Mouse (Mus musculus): ENCODE measurements around the gene Parva. TPM values are rescaled to one million over a fixed set of nuclear protein-coding genes. Genes with fewer than 3 reads are reported as not detected.

The Parva gene
- polyA plus RNA-seq, 1 experiment from 2014 or later, result 24.6 TPM

DNA sequence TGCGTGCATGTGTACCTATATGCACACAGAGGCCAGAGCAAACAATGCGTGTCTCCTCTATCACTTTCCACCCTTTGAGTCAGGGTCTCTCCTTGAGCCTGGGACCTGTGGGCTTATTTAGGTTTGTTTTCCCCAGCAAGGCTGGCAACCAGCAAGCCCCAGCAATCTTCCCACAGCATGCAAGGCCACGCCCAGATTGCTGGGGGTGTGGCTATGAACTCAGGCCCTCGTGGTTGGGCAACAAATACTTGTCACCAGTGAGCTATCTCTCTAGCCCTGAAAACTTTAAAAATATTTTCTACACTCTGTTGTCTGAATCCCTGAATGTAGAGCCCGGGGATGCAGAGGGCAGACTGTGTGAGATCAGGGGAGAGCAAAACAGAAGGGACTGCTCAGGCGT, 154.3 kb downstream of the Parva start:
- ATAC-seq (ENCODE audit: low FRiP score, low TSS enrichment) (no peak), DNase-seq (no peak)
- H3K27me3 ChIP-seq (ENCODE audit: control insufficient read depth, insufficient read depth, low read length), result no peaks in the 10 kb centered on the region
- H3K9me3 ChIP-seq (ENCODE audit: control insufficient read depth, low read length), result no peaks in the 10 kb centered on the region
- H3K36me3 ChIP-seq (ENCODE audit: control insufficient read depth, insufficient read depth, low read length), result no peaks in the 10 kb centered on the region
- no peak overlapping the region for H3K9ac ChIP-seq (replicated peaks; ENCODE audit: low read length)
- no peaks in the 10 kb centered on the region for H3K4me1 ChIP-seq (ENCODE audit: control insufficient read depth, insufficient read depth, low read length)
- H3K4me3 ChIP-seq (replicated peaks; ENCODE audit: low read depth, low read length), result no peak overlapping the region
- no peak overlapping the region for H3K4me2 ChIP-seq (ENCODE audit: low read length)
- 85% methylated on average over 6 of the region's 6 CpGs for WGBS
- no peak overlapping the region for H3K27ac ChIP-seq (replicated peaks; ENCODE audit: low read depth, low read length)

DNA sequence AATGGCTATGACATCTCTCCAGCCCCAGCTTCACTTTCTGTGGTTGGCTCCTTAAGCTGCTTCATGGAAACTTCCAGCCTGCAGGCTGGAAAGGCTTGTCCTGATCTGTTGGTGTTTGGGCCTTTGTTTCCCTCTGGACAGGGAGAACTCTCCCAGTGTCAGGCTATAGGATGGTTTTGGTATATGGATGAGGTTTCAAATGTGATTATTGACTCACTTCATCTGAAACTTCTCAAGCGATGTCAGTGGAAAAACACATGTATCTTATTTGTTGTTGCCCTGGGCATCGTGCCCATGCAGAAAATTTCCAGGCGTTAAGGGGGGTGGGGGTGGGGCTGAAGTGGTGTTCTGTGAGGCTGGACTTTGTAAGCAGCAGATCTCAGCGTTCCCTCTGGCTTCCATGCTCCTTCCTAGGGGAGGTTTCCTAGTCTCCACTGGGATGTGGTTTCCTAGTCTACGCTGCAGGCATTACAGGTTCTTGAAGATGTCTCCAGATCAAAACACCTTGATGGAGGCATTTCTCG, 155.6 kb downstream of the Parva start:
- DNase-seq, result no peak
- 84% methylated on average over 6 of the region's 6 CpGs for WGBS
- no peak for ATAC-seq (ENCODE audit: low FRiP score, low TSS enrichment)
- no peaks in the 10 kb centered on the region for H3K9me3 ChIP-seq (ENCODE audit: control insufficient read depth, low read length)
- no peak overlapping the region for H3K4me3 ChIP-seq (replicated peaks; ENCODE audit: low read depth, low read length)
- H3K27ac ChIP-seq (replicated peaks; ENCODE audit: low read depth, low read length), result no peak overlapping the region
- no peaks in the 10 kb centered on the region for H3K27me3 ChIP-seq (ENCODE audit: control insufficient read depth, insufficient read depth, low read length)
- H3K9ac ChIP-seq (replicated peaks; ENCODE audit: low read length), result no peak overlapping the region
- H3K4me2 ChIP-seq (ENCODE audit: low read length), result no peak overlapping the region
- no peaks in the 10 kb centered on the region for H3K4me1 ChIP-seq (ENCODE audit: control insufficient read depth, insufficient read depth, low read length)
- H3K36me3 ChIP-seq (ENCODE audit: control insufficient read depth, insufficient read depth, low read length), result no peaks in the 10 kb centered on the region

DNA sequence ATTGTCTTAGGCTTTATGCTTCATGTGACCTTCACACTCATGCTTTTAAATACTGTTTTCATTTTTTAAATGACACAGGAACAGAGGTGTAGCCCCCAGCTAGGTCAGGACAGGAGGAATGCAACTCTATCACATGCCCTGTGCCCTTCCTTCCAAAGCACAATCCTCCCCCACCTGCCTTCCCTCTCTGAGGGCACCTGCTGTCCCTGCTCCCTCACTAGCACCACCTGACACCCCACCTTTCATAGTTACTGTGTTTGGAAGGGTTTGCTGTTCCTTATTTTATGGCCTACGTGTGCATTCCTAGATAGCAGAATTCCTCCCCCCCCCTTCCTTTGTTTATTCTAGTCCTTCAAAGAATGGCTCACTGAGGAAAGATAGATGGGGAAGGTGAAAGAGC, 160.1 kb downstream of the Parva start:
- Histone ChIP-seq H3K27me3 (ENCODE audit: control insufficient read depth, insufficient read depth, low read length) (no peaks in the 10 kb centered on the region), H3K36me3 (ENCODE audit: control insufficient read depth, insufficient read depth, low read length) (no peaks in the 10 kb centered on the region), H3K4me1 (ENCODE audit: control insufficient read depth, insufficient read depth, low read length) (0 out of 2 replicates have a peak, but pooled peaks cover 6% of the 10 kb centered on the region), H3K9me3 (ENCODE audit: control insufficient read depth, low read length) (no peaks in the 10 kb centered on the region), H3K4me3 (replicated peaks; ENCODE audit: low read depth, low read length) (no peak overlapping the region), H3K9ac (replicated peaks; ENCODE audit: low read length) (no peak overlapping the region), H3K27ac (replicated peaks; ENCODE audit: low read depth, low read length) (no peak overlapping the region), H3K4me2 (ENCODE audit: low read length) (no peak overlapping the region)
- 80% methylated on average over 1 of the region's 1 CpGs for WGBS
- ATAC-seq (ENCODE audit: low FRiP score, low TSS enrichment) (no peak), DNase-seq (no peak)

DNA sequence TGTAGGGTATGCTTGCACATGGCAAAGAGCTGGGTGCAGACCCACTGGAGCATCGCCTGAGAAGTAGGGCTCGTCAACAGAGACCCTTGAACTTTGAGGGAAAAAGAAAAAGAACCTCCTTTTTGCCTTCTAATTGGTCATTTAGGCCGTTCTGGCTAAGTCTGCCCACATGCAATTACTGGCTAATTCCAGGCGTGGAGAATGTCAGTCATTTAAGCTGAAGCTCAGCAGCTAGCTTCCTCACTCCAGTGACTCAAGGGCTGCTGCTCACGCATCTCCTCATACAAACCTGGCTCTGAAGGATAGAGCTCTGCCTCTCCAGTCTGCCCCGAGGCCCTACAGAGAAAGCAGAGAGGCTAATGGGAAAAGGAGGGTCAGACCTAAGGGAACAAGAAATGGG, 162.2 kb downstream of the Parva start:
- no peak overlapping the region for H3K4me2 ChIP-seq (ENCODE audit: low read length)
- ATAC-seq (ENCODE audit: low FRiP score, low TSS enrichment) (no peak), DNase-seq (peak; percentile 20)
- 60% methylated on average over 6 of the region's 6 CpGs for WGBS
- H3K9ac ChIP-seq (replicated peaks; ENCODE audit: low read length), result no peak overlapping the region
- H3K9me3 ChIP-seq (ENCODE audit: control insufficient read depth, low read length), result no peaks in the 10 kb centered on the region
- H3K4me3 ChIP-seq (replicated peaks; ENCODE audit: low read depth, low read length), result no peak overlapping the region
- H3K27me3 ChIP-seq (ENCODE audit: control insufficient read depth, insufficient read depth, low read length), result no peaks in the 10 kb centered on the region
- 0 out of 2 replicates have a peak, but pooled peaks cover 8% of the 10 kb centered on the region for H3K4me1 ChIP-seq (ENCODE audit: control insufficient read depth, insufficient read depth, low read length)
- H3K27ac ChIP-seq (replicated peaks; ENCODE audit: low read depth, low read length), result no peak overlapping the region
- H3K36me3 ChIP-seq (ENCODE audit: control insufficient read depth, insufficient read depth, low read length), result no peaks in the 10 kb centered on the region

DNA sequence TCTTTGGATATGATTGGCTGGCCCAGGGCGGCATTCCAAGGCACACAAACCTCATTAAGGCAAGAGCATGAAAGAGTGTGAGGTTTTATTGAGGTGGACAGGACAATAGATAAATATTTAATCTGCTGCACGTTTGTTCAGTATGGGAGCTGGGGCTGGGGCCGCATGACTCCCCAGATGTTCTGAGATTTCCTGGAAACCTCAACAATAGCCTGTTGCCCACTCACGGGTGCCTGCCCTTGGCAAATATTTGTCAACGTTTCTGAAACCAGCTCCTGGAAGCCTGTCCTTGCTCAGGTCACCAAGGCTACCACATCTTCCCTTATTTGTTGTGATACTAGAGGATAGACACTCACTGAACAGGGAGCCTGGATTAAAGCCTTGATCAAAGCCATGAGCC, 166.3 kb downstream of the Parva start:
- Histone ChIP-seq H3K4me1 (ENCODE audit: control insufficient read depth, insufficient read depth, low read length) (0 out of 2 replicates have a peak, but pooled peaks cover 8% of the 10 kb centered on the region), H3K4me2 (ENCODE audit: low read length) (no peak overlapping the region), H3K9ac (replicated peaks; ENCODE audit: low read length) (no peak overlapping the region), H3K27me3 (ENCODE audit: control insufficient read depth, insufficient read depth, low read length) (no peaks in the 10 kb centered on the region), H3K9me3 (ENCODE audit: control insufficient read depth, low read length) (no peaks in the 10 kb centered on the region), H3K4me3 (replicated peaks; ENCODE audit: low read depth, low read length) (no peak overlapping the region), H3K36me3 (ENCODE audit: control insufficient read depth, insufficient read depth, low read length) (no peaks in the 10 kb centered on the region), H3K27ac (replicated peaks; ENCODE audit: low read depth, low read length) (no peak overlapping the region)
- WGBS, result 67% methylated on average over 5 of the region's 5 CpGs
- DNase-seq (no peak), ATAC-seq (ENCODE audit: low FRiP score, low TSS enrichment) (no peak)

DNA sequence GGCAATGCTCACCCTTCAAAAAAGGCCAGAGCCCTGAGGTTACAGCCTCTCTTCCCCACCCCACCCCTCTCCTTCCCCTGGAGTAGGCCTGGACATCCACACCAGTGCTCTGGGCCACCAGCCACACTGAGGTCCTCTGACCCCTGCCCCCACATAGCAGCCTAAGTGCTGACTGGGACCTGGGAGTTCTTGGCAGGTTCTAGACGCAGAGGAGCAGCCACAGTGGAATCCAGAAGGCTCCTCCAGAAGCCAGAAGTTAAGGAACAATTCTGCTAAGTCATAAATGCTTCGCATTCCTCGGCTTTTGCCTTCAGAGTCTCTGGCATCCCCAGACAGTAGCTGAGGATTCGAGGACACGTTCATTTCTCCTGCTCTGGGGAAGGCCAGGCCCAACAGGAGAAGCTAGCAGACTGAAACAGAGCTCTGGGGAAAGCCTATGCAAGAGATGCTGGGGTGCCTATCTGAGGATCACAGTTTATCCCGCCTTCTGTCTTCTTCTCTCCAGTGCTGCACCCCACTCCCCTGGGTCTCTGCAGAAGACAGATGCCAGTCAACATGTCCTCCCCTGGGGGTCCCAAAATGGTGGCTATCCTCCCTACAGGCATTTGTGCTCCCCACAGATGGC, 168.0 kb downstream of the Parva start:
- Histone ChIP-seq H3K9ac (replicated peaks; ENCODE audit: low read length) (no peak overlapping the region), H3K27me3 (ENCODE audit: control insufficient read depth, insufficient read depth, low read length) (no peaks in the 10 kb centered on the region), H3K9me3 (ENCODE audit: control insufficient read depth, low read length) (no peaks in the 10 kb centered on the region), H3K4me2 (ENCODE audit: low read length) (no peak overlapping the region), H3K4me1 (ENCODE audit: control insufficient read depth, insufficient read depth, low read length) (0 out of 2 replicates have a peak, but pooled peaks cover 2% of the 10 kb centered on the region), H3K4me3 (replicated peaks; ENCODE audit: low read depth, low read length) (no peak overlapping the region), H3K27ac (replicated peaks; ENCODE audit: low read depth, low read length) (no peak overlapping the region), H3K36me3 (ENCODE audit: control insufficient read depth, insufficient read depth, low read length) (no peaks in the 10 kb centered on the region)
- DNase-seq (no peak), ATAC-seq (ENCODE audit: low FRiP score, low TSS enrichment) (no peak)
- 79% methylated on average over 6 of the region's 6 CpGs for WGBS

DNA sequence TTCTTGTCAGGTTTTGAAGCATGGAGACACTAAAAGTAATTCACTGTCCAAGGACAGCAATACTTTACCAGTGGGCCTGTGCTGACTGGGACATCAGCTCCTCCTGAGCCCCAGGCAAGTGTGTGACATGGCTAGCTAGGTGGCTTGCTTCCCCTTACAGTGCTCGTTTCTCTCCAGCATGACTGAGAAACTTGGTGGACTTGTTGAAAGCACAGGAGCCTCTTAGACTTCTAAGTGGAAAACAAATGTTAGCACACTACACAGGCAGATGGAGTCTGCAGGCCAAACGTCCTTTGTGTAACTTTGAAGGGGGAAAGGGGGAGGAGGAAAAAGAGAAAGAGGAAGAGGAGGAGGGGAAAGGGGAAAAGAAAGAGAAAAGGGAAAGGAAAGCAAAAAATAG, 172.3 kb downstream of the Parva start:
- Histone ChIP-seq H3K4me1 (ENCODE audit: control insufficient read depth, insufficient read depth, low read length) (no peaks in the 10 kb centered on the region), H3K4me3 (replicated peaks; ENCODE audit: low read depth, low read length) (no peak overlapping the region), H3K36me3 (ENCODE audit: control insufficient read depth, insufficient read depth, low read length) (no peaks in the 10 kb centered on the region), H3K27ac (replicated peaks; ENCODE audit: low read depth, low read length) (no peak overlapping the region), H3K4me2 (ENCODE audit: low read length) (no peak overlapping the region), H3K27me3 (ENCODE audit: control insufficient read depth, insufficient read depth, low read length) (no peaks in the 10 kb centered on the region), H3K9me3 (ENCODE audit: control insufficient read depth, low read length) (no peaks in the 10 kb centered on the region), H3K9ac (replicated peaks; ENCODE audit: low read length) (no peak overlapping the region)
- no peak for ATAC-seq (ENCODE audit: low FRiP score, low TSS enrichment)
- 42% methylated on average over 2 of the region's 2 CpGs for WGBS
- no peak for DNase-seq

DNA sequence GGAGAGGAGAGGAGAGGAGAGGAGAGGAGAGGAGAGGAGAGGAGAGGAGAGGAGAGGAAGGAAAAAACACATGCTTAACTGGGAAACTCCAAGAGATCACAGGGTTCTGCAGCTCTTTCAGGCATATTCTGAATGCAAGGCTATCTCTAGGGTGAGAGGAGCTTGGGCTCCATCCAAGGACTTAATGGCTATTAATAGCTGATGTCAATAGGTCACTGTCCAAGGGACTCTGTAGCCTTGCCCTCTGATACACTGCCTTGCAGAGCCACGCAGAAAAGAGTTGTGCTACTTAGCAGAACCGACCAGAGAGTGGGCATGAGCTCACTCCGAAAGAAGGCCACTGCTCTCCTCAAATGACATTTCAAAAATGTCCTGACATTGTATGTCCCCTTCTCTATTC, 172.9 kb downstream of the Parva start:
- 71% methylated on average over 3 of the region's 3 CpGs for WGBS
- Histone ChIP-seq H3K27ac (replicated peaks; ENCODE audit: low read depth, low read length) (no peak overlapping the region), H3K9ac (replicated peaks; ENCODE audit: low read length) (no peak overlapping the region), H3K4me1 (ENCODE audit: control insufficient read depth, insufficient read depth, low read length) (no peaks in the 10 kb centered on the region), H3K4me2 (ENCODE audit: low read length) (no peak overlapping the region), H3K4me3 (replicated peaks; ENCODE audit: low read depth, low read length) (no peak overlapping the region), H3K9me3 (ENCODE audit: control insufficient read depth, low read length) (no peaks in the 10 kb centered on the region), H3K27me3 (ENCODE audit: control insufficient read depth, insufficient read depth, low read length) (no peaks in the 10 kb centered on the region), H3K36me3 (ENCODE audit: control insufficient read depth, insufficient read depth, low read length) (no peaks in the 10 kb centered on the region)
- DNase-seq, result no peak
- ATAC-seq (ENCODE audit: low FRiP score, low TSS enrichment), result no peak

DNA sequence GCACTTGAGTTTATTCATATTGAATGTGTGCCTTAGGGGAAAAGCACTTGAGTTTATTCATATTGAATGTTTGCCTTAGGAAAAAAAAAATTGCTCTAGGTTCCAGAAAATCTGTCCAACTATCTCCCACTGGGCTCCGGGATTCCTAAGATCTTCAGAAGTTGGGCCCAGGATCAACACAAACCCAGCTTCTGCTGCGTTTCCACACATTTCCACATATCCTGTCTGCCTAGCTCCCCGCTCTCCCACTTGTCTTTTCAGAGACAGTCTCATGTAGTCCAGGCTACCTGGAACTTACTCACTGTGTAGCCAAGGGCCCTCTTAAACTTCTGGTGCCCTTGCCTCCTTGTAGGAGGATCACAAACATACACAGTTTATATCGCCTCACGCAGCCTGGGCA, 175.7 kb downstream of the Parva start:
- no peaks in the 10 kb centered on the region for H3K9me3 ChIP-seq (ENCODE audit: control insufficient read depth, low read length)
- H3K27me3 ChIP-seq (ENCODE audit: control insufficient read depth, insufficient read depth, low read length), result no peaks in the 10 kb centered on the region
- H3K36me3 ChIP-seq (ENCODE audit: control insufficient read depth, insufficient read depth, low read length), result no peaks in the 10 kb centered on the region
- 91% methylated on average over 5 of the region's 5 CpGs for WGBS
- no peak overlapping the region for H3K27ac ChIP-seq (replicated peaks; ENCODE audit: low read depth, low read length)
- ATAC-seq (ENCODE audit: low FRiP score, low TSS enrichment) (no peak), DNase-seq (no peak)
- H3K4me1 ChIP-seq (ENCODE audit: control insufficient read depth, insufficient read depth, low read length), result no peaks in the 10 kb centered on the region
- H3K4me2 ChIP-seq (ENCODE audit: low read length), result no peak overlapping the region
- no peak overlapping the region for H3K9ac ChIP-seq (replicated peaks; ENCODE audit: low read length)
- no peak overlapping the region for H3K4me3 ChIP-seq (replicated peaks; ENCODE audit: low read depth, low read length)

Data from midbrain, embryonic 14.5 days (tissue).